Mouse (Mus musculus) bone marrow, adult 2 months (tissue): ENCODE results near the gene Gm38119.

ENCODE experiments used
- CTCF ChIP-seq: fragments of 200-500 bp; IDR thresholded peaks from 2 replicates; pipeline ENCODE4 v1.5.1; 2011; ENCODE audit warnings: low read length, control low read depth; ENCODE audit not compliant: control insufficient read depth, insufficient read depth
- POLR2A ChIP-seq: fragments of 200-500 bp; IDR thresholded peaks from 2 replicates; pipeline ENCODE4 v1.6.1; 2011; ENCODE audit warnings: low read depth, mild to moderate bottlenecking, control low read depth, low read length, borderline replicate concordance; ENCODE audit not compliant: control insufficient read depth

GRCm38 (mm10) chr3:92694613-92695012 lies 44.3 kb downstream of the Gm38119 start:
- TF ChIP-seq CTCF (no peak), POLR2A (no peak)
